Mouse (Mus musculus): ENCODE measurements at regions not wholly inside any gene's neighbourhood (a gene's known extent, or its start where the extent isn't known, plus 50 kb on each side); places are given as distances from the start of the nearest gene placed in this dataset.

DNA sequence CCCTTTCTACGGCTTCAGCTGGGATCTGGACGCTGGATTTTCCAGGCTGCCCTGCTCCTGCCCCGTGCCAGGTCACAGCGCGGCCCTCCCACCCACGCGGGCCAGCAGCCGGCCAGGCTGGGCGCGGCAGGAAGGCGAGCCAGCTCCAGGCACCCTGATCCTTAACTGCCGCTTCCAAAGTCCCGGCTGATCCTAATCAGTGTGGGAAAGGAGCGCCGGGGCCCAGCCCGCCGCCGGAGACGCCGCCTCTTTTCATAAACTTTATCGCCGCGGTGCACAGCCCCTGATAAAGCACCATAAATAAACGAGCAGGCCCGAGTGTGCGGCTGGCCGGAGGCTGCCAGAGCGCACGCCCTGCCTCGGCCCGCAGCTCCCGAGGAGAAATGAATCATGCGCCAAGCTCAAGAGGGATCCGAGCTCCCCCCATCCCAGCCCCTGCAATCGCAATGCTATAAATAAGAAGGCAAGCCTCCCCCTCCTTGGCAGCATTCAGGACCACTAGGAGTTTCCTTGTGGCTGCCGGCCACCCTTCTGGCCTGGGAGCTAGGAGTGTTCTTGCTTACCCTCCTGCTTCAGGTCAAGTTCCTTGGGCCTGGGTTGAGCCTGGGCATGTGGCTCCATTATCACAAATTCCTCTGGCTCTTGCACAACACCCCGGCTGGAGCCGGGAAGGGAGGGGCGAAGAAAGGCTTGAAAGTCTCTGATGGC, 118.1 kb upstream of the Hes1 start:
- peak; percentile 19 to 21 for DNase-seq (ENCODE audit: low spot score in 2 of 2)

DNA sequence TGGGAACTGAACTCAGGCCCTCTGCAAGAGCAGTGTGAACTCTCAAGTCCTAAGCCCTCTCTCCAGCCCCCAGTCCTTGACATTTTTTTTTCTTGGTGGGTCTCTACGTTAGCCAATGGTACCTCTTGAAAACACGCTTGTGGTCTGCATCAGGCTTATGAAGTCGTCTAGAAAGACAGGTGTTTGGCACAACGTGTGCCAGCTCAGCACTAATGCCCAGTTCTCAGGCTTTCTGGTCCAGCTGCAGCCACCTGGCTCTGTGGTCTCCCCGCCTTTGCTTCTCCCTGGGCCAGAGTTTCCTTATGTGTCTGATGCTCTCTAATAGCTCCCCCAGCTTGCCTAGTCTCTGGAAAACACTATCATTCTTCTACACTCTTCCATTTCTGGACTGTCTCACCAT, 117.2 kb upstream of the Hes1 start:
- DNase-seq (ENCODE audit: low spot score in 2 of 2), result no peak

DNA sequence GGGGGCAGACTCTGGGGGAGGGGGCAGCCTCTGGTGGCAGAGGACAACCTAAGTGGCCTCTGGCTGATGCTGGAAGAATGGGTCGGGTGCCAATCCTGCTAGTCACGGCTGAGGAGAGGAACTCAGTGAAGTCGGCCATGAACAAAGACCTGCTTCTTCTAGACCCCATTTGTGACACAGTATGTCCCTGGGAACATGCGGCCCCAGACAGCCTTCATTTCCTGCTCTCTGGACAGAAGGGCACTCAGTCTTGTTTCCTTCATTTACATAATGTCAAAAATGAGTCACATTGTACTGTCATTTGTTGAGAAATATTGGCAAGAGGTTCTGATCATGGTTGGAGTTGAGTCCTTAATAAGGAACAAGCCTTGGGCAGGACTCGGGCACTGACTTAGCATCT, 116.5 kb upstream of the Hes1 start:
- DNase-seq (ENCODE audit: low spot score in 2 of 2), result no peak

DNA sequence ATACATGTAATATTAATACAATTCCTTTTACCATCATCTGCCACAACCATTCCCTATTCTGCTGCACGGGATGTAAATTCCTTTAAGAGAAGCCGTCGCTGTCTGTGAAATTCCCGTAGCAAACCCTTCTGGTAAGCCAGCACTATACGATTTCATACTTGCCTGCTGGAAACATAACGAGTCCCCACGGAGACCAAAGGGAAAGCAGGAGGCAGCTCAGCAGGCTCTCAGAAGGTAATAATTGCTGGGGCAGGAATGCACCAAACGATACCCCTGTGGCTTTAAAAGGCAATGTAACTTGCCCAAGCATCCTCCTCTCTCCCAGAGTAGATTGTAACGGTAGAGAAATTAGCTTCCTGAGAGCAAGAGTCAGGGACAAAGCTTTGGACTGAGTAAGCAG, 114.0 kb upstream of the Hes1 start:
- DNase-seq (ENCODE audit: low spot score in 2 of 2), result no peak

DNA sequence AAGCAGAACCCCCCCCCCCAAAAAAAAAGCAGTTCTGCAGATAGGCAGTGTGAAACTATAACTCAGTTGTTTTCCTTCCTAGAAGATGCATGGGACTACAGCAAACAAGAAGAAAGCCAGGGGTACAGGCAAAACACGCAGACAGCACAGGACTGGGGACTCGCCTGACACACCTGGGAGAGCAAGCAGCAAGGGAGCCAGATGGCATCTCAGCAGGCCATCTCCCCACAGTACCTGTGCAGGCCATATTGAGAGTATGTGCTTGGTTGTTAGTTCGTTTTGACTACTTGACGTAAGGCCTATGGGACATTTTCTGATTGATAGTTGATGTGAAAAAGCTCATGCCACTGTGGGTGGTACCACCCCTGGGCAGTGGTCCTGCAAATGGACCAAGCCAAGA, 113.4 kb upstream of the Hes1 start:
- DNase-seq (ENCODE audit: low spot score in 2 of 2), result no peak

DNA sequence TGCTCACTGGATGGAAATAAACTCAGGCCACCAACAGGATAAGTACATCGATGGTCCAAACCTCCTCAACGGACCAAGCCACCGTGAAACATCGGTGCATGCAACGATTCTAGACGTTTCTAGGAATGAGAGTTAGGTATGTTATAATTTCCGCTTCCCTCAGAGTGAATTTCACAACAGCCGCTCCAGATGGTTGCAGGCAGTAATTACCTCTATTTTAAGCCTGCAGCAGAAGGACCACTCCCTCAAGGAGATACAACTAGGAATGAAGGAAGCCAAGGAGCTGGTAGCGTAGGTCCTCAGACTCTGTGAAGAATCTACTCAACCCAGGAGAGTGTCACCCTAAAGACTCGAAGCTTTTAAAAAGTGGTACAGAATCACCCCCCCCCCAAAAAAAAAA, 109.5 kb upstream of the Hes1 start:
- peak in 1 of 2 experiments; percentile 29 for DNase-seq (ENCODE audit: low spot score in 2 of 2)

DNA sequence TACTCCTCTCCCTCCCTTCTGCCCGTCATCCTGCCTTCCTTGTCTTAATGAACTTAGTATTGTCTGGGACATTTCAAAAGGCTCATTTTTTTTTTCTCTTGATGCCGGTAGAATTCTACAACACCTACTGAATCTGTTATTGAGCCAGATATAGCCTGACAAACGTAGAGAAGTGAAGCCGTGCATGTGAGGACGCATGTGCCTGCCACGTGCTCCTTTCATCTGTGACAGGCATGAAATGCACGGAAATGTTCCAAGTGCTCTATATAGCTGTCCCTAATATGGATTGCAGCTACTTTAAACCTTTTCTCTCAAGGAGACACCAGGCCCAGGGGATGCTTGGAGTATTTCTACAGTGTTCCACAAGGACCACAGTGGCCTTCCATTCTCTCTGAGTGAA, 107.3 kb upstream of the Hes1 start:
- no peak for DNase-seq (ENCODE audit: low spot score in 2 of 2)

DNA sequence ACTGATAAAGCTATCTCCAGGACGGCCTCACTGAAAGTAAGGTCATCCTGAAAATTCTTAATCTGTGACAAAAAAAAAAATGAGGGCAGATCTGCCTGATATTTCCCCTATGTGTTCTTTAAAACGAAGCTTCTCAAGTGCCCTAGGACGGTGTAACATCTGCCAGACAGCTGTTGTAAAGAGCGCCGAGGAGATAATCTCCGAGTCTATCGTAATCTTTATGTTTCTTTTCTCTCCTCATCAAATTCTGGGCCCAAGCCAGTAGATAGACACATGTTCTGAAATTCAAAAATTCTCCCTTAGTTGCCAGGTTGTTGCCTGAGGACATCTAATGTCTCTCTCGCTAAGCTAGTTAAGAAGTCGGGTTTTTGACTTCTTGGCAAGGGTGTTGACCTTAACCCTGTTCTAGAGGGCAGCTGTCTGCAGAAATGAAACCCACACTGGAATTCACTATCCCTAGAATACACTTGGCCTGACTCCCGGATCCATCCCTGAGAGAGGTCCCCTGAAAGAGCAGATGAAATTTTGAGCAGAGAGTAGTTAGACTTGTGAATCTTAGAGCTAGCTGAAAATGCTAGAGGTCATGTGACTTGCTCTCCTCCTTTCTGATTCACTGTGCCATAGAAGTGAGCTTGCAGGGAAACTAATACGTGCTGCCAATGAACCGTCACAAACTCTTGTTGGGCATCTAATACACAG, 104.1 kb upstream of the Hes1 start:
- no peak for DNase-seq (ENCODE audit: low spot score in 2 of 2)

DNA sequence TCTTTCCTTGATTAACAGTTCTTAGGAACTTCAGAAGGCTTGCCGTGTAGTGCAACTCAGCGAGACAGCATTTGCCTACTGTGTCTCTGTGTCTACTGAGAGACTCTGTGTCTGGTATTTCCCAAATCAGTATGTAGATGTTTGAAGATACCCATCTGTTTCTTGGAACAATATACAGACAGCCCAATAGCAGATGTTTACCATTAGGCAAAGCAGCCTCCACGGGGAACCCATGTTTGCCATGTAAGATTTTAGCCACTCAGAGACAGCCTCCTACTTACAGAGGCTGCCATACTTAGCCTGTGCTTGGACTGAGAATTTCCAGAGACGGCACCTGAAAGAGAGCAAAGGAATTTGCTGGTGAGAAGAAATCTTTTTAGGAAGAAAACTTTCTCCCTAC, 100.9 kb upstream of the Hes1 start:
- DNase-seq (ENCODE audit: low spot score in 2 of 2), result no peak

DNA sequence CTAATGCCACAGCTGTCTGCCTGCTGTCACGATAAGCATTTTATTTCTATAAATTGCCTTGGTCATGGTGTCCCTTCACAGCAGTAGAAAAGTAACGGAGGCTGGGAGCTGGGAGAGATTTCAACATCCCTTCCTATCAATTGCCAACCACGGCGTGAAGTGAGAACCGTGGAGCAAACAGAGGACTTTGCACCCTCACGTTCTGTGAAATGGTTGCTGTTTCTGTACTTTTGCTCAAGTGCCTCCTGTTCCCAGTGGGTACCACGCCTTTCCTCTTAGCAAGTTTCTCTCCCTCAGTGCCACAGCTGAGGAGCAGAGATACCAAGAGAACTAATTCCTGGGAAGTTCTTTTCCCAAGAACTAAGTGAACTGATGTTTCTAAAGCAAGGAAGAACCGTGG, 99.6 kb upstream of the Hes1 start:
- no peak for DNase-seq (ENCODE audit: low spot score in 2 of 2)

DNA sequence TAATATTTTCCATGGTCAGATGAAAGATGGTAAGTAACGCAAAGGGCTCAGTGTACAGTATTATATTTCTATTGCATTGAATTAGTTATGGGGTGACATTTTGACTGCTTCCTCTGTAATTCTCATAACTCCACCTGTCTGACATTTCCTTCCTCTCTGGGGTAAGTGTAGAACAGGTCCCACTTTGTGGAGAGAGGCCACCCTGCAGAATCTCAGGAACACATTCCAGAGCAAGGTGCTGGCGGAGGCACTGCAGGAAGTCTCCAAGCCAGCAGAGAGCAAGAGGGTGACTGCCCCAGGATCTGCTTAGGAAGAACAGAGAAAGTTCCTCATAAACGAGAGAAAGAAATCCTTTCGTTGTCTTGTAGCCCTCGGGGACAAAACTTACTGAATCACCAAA, 95.4 kb upstream of the Hes1 start:
- DNase-seq (ENCODE audit: low spot score in 2 of 2), result no peak

DNA sequence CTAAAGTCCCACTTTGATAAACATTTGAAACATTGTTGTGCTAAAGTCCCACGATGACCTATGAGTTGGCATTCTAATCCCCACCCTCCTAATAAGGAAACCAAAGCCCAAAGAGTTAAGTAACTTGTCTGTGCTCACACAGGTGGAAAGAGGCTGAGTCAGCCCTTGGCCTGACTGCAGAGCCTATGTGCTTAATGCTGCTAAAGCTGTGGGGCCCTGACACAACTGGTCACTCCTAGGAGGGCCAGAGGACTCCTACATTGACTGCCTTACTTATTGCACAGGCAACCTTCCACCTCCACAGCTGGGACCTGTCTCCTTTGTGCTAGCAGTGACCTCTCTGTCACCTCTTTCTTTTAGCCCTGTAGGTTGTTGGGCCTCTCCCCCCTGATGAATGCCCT, 91.4 kb upstream of the Hes1 start:
- DNase-seq (ENCODE audit: low spot score in 2 of 2), result no peak

DNA sequence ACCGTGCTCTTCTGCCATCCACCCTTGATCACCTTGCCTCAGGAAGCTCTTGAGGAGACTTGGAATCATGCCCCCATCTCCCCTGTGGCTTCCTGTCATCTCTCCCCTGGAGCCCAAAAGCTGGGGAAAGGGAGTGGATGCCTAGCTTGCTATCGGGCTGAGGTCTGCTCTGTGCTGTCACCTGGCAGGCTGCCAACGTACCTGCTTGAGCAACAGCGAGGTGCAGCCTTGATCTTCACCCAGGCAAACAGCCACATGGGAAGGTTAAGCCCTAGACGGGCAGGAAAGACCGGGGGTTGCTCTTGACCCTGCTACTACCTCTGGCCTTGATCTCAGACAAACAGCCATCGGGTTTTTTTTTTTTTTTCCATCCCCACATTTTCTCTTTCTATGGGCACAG, 90.9 kb upstream of the Hes1 start:
- DNase-seq (ENCODE audit: low spot score in 2 of 2), result no peak

DNA sequence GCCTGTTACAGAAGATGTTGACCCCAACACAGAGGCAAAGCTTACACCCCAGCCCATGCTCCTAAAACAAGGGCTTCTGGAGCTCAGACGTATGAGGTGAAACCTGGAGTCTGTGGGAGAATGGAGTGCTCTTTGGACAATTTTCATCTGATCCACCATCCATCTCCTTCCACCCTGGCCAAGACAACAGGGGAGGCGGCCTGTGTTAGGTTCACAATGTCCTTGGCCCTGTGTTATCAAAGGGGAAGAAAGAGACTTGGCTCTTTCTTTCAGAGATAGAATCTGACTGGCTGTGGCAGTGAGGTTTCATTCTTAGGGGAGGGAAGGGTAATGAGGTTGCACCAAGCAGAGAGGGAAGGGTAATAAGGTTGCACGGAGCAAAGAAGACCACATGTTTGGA, 88.4 kb upstream of the Hes1 start:
- DNase-seq (ENCODE audit: low spot score in 2 of 2), result no peak

DNA sequence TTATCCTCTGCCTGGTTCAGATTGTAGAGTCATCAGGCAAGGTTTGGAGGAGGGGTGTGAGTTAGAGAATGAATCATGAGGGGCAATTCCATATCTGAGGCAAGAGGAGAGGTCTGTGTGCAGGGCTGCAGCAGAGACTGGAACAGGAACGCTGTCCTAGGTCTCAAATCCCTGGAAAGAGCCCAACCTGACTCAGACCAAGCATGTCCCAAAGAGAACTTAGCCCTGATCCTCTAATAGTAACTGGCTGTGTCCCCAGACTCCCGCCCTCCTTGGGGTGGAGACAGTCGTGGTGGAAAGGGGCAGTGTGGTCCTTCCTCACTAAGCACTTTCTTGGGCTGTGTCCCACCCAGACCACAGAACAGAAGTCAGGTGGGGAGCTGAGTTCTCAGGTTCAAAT, 87.2 kb upstream of the Hes1 start:
- DNase-seq (ENCODE audit: low spot score in 2 of 2), result no peak

DNA sequence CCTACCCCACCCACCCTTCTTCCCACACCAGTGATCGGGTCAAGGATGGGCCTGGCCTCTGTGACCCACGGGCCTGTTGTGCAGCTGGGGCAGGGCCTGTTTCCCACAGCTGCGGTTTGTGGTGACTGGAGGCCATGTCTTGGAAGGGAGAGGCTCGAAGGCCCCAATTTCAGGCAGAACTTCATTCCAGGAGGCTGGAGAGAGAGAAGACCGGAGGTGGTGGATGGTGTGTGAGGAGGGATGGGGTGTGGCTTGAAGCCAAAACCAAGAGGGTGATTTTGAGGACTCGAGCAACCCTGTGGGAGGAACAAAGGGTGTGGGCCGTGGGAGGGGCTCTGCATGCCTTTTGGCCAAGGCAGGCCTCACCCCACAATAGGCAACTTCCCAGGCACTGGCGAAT, 86.5 kb upstream of the Hes1 start:
- no peak for DNase-seq (ENCODE audit: low spot score in 2 of 2)

DNA sequence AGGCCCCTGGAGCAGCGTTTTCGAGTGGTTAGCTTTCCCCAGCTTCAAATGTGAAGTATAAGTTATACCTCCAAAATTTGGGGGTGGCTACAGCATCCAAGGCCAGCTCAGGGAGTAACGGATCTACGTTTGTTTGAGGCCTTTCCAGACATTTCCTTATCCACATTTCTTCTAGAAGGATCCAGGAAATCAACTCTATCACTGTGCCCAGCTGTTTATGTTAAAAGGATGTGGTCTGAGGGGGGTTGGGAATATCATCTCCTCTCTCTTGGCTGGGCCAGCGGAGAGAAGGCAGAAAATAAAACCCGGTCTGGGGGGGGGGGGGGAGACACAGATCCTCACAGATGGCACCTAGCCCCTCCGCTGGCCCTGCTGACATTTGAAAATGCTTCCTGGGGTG, 85.1 kb upstream of the Hes1 start:
- DNase-seq (ENCODE audit: low spot score in 2 of 2), result no peak

DNA sequence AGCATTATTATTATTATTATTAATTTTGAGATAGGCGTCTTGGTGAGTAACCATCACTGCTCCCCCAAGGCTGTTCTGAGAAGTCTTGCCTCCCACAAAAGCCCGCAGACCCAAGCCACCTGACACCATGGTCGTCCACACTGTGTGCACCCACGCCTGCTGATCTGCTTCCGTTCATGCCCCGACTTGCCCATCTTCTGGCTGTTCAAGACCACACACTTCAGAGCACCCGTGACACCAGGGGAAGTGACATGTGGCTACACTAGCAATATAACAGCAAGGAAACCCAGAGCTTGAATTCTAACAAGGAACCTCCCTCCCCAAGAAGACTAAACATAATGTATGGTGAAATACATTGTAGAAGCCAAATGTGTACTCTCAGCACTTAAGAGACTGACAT, 82.6 kb upstream of the Hes1 start:
- no peak for DNase-seq (ENCODE audit: low spot score in 2 of 2)

DNA sequence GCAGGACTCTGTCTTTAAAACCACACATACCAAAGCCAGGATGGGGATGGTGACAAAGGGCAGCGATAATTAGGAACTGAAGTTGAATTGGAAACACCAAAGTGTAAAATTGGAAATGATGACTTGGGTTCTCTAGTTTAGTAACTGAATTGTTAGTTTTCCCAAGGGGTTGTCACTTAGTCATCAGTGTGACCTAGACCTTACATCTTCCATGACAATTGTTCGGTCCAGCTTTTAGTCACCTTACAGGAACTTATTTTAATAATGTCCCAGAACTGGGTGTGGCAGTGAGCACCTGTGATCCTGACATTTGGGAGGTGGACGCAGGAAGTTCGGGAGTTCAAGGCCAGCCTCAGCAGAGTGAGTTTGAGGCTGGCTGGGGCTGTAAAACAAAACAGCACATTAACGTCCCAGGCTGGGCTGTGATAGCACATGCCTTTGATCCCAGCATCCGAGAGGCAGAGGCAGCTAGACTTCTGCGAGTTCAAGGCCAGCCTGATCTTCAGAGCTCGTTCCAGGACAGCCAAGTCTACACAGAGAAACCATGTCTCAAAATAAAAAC, 81.9 kb upstream of the Hes1 start:
- no peak for DNase-seq (ENCODE audit: low spot score in 2 of 2)

DNA sequence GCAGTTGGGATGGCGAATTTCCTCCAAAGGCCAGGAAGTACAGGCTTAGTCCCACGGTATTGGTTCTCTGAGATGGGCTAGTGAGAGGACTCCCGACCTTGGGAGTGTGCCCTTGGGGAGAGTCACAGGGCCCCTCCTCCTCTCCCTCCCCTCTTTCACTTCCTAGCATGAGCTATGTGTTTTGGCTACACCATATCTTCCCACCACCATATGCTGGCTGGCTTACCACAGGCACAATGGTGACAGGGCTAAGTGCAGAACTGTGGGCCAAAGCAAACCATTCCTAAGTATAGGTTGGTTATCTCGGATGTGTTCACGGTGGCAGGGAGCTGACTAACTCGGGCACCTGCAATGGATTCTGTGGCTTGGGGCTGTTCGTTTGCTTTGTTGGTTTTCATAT, 81.0 kb upstream of the Hes1 start:
- no peak for DNase-seq (ENCODE audit: low spot score in 2 of 2)

DNA sequence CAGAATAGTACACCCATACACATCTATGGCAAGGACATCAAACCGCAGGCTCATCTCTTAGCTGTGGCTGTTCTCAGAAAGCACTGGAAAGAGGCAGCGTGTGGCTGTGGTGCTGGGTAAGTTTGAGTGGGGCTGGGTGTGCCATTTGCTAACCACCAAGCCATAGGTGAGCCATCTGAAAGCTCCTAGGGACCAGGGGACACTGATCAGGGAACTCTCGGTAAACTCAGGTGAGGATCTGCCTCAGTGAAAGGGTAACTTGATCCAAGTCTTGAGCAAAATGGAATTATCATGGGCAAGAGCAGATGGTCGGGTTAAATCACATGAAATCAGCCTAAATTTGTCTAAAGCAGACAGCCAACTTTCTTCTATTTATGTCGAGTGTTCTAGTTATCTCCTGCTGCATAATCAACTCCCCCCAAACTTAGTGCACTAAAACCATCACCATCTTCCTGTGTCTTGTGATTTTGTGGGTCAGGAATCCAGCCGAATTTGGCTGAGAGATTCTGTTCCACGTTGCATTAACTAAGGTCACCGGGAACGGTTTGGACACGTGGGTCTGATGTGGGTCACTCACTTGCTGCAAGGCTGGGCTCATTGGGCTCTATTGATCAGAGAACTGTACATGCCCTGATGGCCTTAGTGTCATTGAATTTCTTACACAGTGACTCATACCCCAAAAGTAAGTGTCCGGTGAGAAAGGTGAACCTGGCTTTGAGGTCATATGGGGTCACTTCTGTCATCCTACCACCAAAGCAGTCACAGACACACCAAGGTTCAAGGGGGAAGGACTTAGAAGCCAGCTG, 78.9 kb upstream of the Hes1 start:
- DNase-seq (ENCODE audit: low spot score in 2 of 2), result no peak

DNA sequence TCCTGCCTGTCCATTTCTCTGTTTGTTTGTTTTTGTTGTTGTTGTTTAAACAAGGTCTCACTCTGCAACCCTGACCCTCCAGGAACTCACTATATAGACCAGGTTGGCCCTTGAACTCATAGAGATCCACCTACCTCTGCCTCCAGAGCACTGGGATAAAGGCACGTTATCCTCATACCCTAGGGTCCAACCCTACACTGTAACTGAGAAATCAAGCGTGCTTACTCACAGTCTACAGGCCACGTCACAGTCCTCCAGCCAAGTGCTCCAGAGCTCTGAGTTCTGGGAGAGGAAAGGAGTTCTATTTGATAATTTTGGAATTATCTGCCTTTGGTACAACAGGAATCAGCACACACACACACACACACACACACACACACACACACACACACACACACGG, 76.6 kb upstream of the Hes1 start:
- no peak for DNase-seq (ENCODE audit: low spot score in 2 of 2)
